Mouse (Mus musculus) brain, embryonic 18.5 days (tissue): ENCODE data around the gene Pde1c.

Source experiments
- DNase-seq: peaks from one replicate; pipeline ENCODE4 v3.0.0-alpha.2; 2012; ENCODE audit warnings: low read depth, low spot score

The Pde1c gene

DNA sequence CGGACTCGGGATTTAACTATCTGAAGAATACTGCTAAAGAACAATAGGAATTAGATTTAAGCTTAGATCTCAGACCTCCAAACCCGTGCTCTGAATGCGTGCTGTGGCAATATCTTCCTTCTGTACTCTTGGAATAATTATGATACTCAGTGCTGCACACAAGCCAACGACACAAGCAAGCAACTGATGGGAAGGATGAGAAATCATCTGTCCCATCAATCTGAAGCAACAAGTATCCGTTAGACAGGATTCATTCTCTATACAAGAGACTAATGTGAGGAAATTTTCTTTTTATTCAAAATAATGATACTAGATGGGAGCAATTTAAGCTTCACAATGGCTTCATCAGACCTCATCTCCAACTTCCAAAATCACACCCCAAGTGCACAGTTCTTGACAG lies 237.5 kb downstream of the Pde1c start:
- no peak for DNase-seq

DNA sequence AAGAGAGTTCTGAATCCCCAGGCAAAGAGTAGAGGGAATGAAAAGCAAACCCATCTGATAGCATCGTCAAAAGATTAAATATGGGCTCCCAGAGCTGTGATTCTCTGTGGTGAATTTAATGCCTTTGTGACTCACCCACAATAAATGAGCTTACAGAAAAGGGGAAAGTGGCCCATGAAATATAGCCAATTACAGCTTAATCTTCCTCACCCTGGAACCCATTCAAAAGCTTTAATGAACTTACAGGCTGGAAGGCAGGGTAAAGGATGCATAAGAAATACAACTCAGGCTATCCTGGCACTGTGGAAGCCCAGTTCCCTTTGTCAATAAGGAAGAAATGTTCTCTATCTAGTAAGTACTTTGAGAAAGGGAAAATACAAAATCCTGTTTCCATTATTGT lies 240.8 kb downstream of the Pde1c start:
- no peak for DNase-seq

DNA sequence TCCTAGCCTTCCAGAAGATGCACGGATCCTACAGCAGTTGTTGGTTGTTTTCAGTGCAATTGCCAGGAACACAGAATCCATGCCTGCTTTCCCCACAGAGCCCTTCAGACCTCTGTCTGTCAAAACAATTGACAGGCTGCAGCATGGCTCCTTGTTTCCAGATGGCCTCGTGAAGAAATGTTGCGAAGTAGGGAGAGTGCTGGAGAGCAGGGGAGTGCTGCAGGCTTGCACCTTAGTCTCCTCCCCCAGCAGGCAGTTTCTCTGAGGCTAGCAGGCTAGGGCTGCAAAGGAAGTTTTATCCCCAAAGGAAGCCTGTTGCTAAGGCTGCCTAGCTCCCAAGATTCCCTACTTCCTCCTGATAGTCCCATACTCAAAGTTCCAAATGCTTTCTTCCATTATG lies 246.1 kb downstream of the Pde1c start:
- DNase-seq = no peak

DNA sequence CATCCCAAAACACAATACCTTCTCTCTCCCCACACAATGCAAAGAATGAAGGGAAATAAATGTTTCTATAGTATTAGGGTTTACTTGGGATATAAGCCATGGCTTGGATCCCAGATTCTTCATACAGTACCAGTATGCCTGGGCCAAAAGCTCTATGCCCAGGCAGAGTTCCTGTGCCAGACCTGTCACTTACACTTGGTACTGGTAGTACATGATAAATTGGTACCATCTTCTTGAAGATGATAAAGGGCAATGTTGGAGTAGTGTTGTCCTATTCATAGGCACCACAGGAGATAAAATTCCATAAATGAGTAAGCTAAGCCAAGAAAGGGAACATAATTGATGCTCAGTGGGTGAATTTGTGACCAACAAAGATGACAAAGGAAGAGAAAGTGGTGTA lies 258.6 kb downstream of the Pde1c start:
- DNase-seq = no peak

DNA sequence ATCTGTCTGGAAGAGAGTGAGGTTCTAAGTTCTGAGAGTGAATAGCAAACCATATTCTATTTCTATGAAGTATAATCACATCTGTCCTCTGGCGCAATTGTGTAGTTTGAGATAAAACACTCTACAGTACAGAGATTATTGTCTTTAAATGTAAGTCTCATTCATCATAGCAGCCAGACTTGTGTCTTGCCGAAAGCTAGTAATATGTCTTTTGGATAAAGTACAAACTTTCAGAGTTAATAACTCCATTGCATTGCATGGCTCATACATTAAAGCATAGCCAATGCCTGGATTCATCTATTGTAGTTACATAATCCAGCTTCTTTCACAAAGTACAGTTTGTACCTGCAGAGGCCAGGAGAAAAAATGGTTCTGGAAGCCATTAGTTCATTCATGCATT lies 262.8 kb downstream of the Pde1c start:
- no peak for DNase-seq

DNA sequence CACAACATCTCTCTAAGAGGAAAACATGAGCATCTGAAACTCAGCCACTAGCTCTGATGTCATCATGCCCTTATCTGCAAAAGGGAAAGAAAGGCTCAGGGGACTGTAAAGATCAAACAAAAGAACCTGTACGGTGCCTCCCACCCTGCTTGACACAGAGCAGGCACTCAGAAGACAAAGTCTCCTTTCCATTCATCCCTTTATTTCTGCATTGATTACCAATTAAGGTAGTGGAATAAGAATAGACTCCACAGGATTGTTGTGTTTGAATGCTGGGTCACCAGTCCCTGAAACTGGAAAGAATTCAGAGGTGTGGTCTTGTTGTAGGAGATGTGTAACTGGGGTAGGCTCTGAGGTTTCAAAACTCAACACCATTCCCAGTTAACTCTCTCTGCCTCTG lies 276.7 kb downstream of the Pde1c start:
- DNase-seq = no peak

DNA sequence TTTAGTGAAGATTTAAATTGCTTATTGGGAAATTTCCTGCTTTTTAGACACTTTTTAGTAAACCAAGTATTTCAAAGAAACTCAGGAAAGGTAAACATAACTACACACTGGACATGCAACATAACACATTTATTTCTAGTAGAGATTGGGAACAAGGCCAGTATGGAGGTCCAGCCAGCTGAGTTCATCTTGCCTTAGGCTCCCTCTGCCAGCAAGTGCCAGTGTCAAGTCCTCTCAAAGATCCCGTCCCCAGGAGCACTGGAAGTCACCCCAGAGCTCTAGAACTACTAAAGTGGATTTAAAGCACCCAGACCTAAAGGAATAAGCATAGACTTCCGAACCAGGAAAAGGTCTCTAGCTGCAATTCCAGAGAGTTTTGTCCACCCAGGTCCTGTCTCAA lies 279.6 kb downstream of the Pde1c start:
- no peak for DNase-seq

DNA sequence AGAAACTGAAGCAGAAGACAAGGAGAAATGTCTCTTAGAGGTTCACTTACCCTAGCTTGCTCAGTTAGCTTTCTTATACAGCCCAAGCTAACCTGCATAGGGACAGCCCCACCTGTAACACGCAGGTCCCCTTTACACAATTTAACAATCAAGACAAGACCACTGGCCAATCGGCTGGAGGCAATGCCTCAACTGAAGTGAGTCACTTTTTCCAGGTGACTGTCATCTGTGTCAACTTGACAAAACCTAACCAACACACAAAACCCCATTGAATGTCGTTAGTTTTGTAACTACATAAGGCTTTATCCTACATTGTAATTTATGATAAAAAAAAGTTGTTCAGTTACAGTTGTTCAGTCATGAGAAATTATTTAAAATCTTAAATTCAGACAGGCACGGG lies 284.1 kb downstream of the Pde1c start:
- no peak for DNase-seq

DNA sequence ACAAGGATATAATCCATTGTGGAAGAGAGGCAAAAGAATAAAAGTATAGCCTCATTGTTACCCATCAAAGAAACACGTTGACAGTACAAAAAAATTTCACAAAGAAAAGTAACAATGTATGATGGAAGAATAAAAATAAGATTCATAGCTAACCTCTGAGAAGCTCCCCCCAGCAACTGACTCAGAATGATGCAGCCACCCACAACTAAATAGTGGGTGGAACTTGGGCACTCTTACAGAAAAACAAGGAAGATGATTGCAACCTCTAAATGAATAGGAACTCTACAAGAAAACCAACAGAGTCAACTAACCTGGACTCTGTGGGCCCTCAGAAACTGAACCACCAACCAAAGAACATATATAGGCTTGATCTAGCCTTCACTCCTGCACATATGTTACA lies 293.4 kb downstream of the Pde1c start:
- DNase-seq = no peak

DNA sequence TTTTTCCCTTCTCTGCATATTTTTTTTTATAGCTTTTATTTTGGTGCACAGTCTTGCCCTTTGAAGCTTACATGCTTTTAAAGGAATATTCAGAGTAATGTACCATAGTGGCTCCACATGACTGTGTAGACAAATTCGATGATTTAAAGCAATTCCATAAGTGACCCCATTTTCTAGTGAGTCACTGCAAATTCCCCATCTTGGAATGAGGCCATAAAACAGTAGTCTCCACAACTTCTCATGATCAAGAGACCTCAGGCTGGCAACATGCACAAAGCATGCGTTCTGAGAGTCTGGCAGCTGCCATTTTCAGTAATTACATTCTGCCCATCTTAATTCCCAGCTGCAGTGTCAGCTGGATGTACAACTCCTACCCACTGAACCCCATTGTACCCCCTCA lies 297.2 kb downstream of the Pde1c start:
- no peak for DNase-seq

DNA sequence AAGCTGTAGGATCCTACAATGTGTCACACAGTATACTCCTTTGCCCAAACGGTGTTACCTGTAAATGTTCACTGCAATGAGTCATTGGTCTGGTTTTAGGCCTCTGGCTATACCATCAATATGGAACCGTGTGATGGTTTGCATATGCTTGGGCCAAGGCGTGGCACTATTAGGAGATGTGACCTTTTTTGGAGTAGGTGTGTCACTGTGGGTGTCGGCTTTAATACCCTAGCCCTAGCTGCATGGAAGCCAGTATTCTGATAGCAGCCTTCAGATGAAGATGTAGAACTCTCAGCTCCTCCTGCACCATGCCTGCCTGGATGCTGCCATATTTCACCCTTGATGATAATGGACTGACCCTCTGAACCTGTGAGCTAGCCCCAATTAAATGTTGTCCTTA lies 304.4 kb downstream of the Pde1c start:
- no peak for DNase-seq

DNA sequence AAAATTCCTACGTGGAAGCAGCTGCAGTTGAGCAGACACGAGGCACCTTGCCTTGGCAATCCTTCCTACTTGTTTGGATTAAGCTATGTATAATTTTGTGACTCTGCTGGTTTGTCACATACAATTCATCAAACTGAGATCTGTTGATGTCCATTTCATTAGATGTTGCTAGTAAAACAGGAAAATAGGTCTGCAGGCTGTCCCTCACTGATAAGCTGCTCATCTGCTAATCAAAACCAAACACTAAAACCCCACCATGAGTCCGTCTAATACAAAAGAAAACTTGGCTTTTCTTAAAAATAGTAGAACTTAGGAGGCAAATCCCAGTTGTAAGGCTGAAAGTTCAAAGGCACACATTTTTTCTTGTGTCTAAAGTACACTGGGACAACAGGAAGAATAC lies 308.8 kb downstream of the Pde1c start:
- no peak for DNase-seq

DNA sequence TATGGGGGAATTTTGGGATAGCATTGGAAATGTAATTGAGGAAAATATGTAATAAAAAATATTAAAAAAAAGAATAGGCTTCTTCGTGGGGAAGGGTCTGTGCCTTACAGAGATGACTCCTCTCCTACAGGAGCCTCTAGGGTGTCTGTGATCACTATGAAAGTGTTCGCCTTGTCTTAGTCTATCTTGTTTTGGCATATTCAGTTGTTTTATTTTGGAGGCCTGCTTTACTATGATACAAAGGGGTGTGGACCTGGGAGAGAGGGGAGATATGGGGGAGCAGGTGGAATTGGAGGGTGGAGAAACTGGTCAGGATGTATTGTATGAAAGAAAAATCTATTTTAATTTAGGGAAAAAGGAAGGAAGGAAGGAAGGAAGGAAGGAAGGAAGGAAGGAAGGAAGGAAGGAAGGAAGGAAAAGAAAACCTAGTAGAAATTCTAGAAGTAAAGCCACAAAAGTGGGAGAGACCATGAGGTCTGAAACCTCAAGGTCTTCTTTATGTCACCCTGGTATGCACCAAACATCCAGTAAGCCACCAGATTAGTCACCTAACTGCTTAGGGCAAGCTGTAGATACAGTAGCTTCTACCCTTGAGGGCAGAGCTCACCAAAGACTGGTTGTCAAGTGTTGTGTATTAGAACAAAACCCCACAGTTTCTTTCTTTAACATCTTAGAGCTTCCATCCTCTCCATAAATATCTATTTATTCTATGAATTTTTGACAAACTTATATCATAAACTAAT lies 311.2 kb downstream of the Pde1c start:
- DNase-seq = no peak

DNA sequence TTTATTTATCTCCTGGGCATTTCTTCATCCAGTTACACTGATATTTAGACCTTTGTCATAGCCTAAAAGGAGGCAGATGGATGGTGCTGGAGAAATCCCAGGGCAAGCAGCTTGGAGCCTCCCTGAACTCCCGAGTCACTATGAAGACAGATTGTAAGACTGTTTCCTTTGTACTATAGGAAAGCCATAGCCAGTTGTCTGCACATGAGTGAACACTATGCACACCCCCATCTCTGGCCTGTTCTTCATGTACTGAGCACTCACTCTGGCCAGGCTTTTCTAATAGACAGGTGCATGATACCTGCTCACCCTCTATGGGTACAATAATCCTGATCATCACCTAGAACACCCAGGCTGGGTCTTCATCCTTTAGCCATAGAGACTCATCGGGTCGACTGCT lies 318.8 kb downstream of the Pde1c start:
- no peak for DNase-seq

DNA sequence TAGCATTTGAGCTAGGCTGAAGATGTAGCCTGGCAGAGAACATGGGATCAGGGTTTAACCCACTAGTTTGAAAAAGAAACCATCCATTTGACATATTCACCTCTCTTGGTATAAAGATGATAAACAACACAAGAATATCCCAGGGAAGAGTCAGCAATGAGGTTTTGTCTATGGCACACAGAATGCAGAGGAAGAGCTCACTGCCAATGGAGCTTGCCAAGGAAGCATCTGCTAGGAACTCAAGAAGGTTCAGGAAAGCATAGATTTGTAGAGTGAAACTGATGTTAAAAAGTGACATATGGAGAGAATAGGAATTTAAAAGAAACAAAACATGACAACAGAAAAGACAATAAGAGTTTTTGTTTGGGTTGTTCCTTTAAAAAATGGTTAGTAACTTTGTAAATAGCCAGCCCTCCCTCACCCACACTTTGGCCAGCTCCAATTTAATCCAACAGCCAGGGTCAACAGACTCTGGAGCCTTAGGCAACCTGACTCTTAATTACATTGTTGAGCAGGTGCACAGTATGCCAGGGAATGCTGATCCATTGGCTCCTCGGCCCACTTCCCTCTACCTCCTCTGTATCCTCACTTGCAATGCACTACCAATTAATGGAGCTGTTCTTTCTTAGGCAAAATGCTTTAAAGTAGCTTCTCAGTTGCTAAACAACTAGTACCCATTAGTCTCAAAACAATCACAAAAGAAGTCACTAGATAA lies 377.3 kb downstream of the Pde1c start:
- no peak for DNase-seq

DNA sequence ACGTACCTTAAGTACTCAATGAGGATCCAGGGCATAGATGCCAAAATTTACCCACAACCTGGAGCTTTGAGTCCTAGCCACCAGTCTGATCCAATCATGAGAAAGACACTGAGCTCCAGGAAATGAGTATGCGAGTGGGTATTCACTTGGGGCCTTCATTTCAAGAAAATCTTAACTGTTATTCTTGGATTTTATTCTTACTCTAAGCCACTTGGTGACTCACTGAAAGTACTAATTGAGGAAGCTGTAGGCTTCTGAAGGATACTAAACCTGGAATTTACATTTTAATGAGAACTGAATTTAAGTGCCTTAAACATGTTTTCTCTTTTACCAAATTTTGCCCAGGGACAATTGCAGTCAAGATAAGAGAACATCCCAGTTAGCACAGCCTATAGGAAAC lies 392.4 kb downstream of the Pde1c start:
- DNase-seq = no peak

DNA sequence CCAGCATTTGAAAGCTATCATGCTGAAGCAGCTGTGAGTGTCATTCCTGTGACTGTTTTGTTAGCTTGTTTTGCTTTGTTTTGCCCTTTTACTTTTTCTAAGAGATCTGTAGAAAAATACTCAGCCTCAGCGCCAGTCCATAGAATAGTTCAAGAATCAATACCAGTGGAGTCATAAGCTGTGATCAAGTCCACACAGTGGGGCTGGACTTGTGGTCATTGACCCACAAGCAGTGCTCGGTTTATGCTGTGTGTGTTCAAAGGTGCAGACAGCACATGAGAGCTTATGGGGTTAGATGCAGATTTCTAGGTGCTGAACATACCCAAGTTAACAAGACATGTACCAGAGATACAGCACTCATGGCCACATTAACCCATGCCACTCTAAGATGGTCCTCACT lies 396.7 kb downstream of the Pde1c start:
- no peak for DNase-seq

DNA sequence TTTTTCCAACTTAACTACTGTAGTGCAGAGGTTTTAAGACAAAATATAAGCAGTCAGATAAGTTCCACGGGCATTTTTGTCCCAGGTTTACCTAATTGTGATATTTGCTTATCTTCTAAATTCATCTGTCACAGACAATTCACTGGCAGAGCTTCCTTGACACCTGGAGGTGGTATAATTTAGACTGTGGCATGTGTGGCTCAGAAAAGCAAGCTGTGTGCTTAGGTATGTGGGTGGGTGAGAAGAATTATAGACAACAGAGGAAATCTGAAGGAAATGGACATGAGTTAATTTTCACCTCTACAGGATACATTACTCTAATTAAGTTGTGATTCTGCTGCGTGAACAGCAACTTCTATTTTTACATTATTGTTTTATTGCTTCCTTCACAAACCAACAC lies 400.2 kb downstream of the Pde1c start:
- DNase-seq = no peak

DNA sequence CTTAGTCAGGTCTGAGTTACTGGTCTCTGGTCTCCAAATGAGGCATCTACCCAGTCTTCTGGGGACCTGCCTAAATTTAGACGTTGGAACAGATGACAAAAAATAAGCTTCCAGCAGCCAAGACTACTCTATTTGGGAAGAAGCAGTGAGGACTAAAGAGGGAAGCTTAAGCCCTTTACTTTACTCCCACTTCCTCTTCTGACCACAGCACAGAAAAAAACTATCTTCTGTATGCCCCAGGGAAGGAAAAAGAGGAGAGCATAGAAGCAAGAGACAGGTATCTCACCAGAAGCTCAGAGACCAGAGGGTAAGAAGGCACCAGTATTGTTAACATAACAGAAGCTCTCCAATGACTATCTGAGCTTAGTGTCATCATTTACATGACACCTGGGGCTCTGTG lies 410.7 kb downstream of the Pde1c start:
- DNase-seq = no peak

DNA sequence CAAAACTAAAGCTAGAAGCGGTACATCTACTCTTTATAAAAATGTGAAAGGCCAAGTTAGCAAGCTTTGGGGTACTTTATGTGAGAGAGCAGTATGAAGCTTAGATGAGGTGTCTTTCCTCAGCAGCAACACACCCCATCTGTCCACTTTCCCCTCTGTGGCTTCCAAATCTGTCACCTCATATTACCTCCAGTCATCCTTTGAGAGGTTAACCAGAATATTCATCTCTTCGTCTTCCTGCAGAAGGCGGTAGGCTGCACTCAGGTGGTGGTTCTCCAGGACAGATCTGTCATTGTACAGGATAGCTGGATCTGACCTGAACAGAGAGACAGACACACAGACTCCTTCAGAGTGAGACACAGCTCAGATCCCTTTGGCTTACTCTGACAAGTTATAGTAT lies 412.1 kb downstream of the Pde1c start:
- no peak for DNase-seq

DNA sequence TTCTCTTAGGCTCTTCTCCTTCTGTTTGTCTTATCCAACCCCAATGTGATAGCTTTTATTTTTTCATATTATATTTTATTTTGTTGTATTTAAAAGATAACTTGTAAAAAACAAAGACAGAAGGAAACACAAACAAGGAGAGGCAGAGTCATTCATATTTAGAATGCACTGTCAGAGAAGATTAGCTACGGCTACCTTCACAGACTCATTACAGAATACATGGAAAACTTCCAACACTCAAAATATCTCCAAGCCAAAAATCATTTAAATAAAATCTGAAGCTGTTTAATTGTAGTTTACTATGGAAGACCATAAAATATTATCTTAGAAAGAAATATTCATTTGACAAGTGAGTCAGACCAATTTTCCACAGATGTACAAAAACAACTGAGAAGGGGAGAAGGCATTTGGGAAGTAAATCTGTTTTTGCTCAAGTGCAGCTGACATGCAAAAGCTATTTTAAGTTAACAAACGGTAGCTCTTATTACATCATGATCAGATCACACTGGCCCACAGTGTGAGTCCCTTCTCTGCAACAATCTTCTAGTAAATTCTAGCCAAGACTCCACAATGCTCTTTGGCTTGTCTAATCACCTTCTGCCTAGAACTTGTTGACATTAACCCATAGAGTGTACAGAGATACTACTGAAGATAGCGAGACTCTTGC lies 438.3 kb downstream of the Pde1c start:
- DNase-seq = no peak

DNA sequence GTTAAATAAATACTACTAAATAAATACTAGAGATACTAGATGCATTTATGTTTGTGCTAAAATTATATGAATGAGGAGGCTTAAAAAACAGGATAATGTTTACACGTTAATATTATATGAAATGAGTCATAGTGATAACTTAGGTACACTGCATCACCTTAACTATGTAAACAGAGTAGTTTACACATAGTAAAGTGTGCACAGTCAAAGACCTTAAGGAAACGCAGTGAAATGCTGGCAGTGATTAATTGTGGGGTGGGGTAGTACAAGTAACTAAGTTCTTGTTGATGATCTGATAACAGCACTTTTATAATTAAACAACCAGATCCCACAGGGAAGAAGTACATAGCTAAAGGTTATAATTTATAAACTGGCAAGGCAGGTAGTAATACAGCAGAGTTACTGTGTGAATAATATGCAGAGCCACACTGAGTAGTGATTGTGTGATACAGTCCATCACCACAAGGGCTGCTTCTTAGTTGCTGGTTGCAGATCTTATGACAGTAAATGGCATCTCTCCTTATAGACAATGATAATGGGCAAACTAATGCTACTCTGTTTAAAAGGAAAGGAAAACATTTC lies 469.3 kb downstream of the Pde1c start:
- DNase-seq = no peak

DNA sequence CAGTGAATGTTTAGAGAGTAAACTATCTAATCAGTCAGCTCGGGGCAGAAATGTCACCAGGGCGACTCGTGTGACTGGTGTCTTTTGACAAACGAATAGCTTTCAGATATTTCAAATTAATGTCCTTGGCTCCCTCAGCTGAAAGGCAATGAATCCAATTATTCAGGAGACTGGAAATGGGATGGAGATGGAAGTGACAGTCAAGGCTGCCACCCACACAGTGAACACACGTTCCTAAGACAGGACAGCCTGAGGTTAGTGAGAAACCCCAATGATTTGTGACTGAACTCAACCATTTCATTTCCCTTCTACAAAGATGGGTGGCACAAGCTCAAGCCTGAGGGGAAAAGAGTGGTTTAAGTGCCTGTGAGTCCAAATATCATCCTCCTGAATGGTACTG lies 470.5 kb downstream of the Pde1c start:
- DNase-seq = no peak
